Mouse (Mus musculus): Measurements from ENCODE around the gene Rgl2. TPM values are rescaled to one million over a fixed set of nuclear protein-coding genes. Genes with fewer than 3 reads are reported as not detected.

The Rgl2 gene
- total and polyA plus RNA-seq, 2 experiments from 2014 or later: 21.1 to 144 TPM

- no peak for DNase-seq (ENCODE audit: low spot score)
- Histone ChIP-seq H3K4me1 (ENCODE audit: control insufficient read depth, insufficient read depth) (peaks cover 8% of the 10 kb centered on the region), H3K4me2 (ENCODE audit: low read depth, low read length) (peak overlapping the region; percentile 83), H3K4me3 (ENCODE audit: low read depth, low read length) (peak overlapping the region; percentile 93), H3K27ac (ENCODE audit: low read depth) (peak overlapping the region; percentile 96), H3K27me3 (ENCODE audit: control insufficient read depth, insufficient read depth, low read length) (no peaks in the 10 kb centered on the region), H3K9ac (replicated peaks; ENCODE audit: low read depth, low read length) (peak overlapping the region; percentile 58), H3K9me3 (replicated peaks; ENCODE audit: control insufficient read depth, low read length) (no peaks in the 10 kb centered on the region), H3K36me3 (replicated peaks; ENCODE audit: control insufficient read depth, insufficient read depth, low read length) (peaks cover 28% of the 10 kb centered on the region)
- ATAC-seq (ENCODE audit: insufficient read depth, low read depth): peak; percentile 18
- no peak for TF ChIP-seq CTCF (IDR thresholded peaks at IDR 0.05; ENCODE audit: low read depth)
- no peak for TF ChIP-seq EP300 (IDR thresholded peaks at IDR 0.05; ENCODE audit: low read depth)
- whole genome bisulfite sequencing: 1% methylated on average over 42 of the region's 44 CpGs
Measured at GRCm38 (mm10) chr17:33908331-33909076, 20.8 kb upstream of the Rgl2 start.

- Histone ChIP-seq H3K4me2 (ENCODE audit: low read depth, low read length) (peak within 1 kb of the TSS; percentile 83), H3K27me3 (ENCODE audit: control insufficient read depth, insufficient read depth, low read length) (no peaks in the 10 kb centered on the region), H3K4me3 (ENCODE audit: low read depth, low read length) (peak within 1 kb of the TSS; percentile 93), H3K9ac (replicated peaks; ENCODE audit: low read depth, low read length) (peak within 1 kb of the TSS; percentile 84), H3K36me3 (replicated peaks; ENCODE audit: control insufficient read depth, insufficient read depth, low read length) (peaks cover 35% of the 10 kb centered on the region), H3K9me3 (replicated peaks; ENCODE audit: control insufficient read depth, low read length) (no peaks in the 10 kb centered on the region), H3K4me1 (ENCODE audit: control insufficient read depth, insufficient read depth) (peaks cover 8% of the 10 kb centered on the region), H3K27ac (ENCODE audit: low read depth) (peak within 1 kb of the TSS; percentile 96)
- under 1% methylated on average over 68 of the region's 68 CpGs for WGBS
- ATAC-seq (ENCODE audit: insufficient read depth, low read depth): peak; percentile 97
- TF ChIP-seq EP300 (IDR thresholded peaks at IDR 0.05; ENCODE audit: low read depth) (peak; percentile 77; the same call in 1 of the 2 replicates), CTCF (IDR thresholded peaks at IDR 0.05; ENCODE audit: low read depth) (no peak)
- peak; percentile 96 for DNase-seq (ENCODE audit: low spot score)
Measured at GRCm38 (mm10) chr17:33909077-33909868, 20.1 kb upstream of the Rgl2 start, which contains the start of gene Daxx. Gene Daxx, plus strand, starts transcription at chr17:33909414.

GRCm38 (mm10) chr17:33909869-33910250, 19.5 kb upstream of the Rgl2 start:
- Histone ChIP-seq H3K4me1 (ENCODE audit: control insufficient read depth, insufficient read depth) (peaks cover 8% of the 10 kb centered on the region), H3K36me3 (replicated peaks; ENCODE audit: control insufficient read depth, insufficient read depth, low read length) (peaks cover 41% of the 10 kb centered on the region), H3K9ac (replicated peaks; ENCODE audit: low read depth, low read length) (peak overlapping the region; percentile 84), H3K4me2 (ENCODE audit: low read depth, low read length) (peak overlapping the region; percentile 83), H3K4me3 (ENCODE audit: low read depth, low read length) (peak overlapping the region; percentile 93), H3K27ac (ENCODE audit: low read depth) (peak overlapping the region; percentile 96), H3K9me3 (replicated peaks; ENCODE audit: control insufficient read depth, low read length) (no peaks in the 10 kb centered on the region), H3K27me3 (ENCODE audit: control insufficient read depth, insufficient read depth, low read length) (no peaks in the 10 kb centered on the region)
- peak; percentile 21 for DNase-seq (ENCODE audit: low spot score)
- WGBS: under 1% methylated on average over 14 of the region's 14 CpGs
- TF ChIP-seq CTCF (IDR thresholded peaks at IDR 0.05; ENCODE audit: low read depth) (no peak), EP300 (IDR thresholded peaks at IDR 0.05; ENCODE audit: low read depth) (no peak)
- ATAC-seq (ENCODE audit: insufficient read depth, low read depth): no peak

GRCm38 (mm10) chr17:33910346-33911051, 18.8 kb upstream of the Rgl2 start:
- Histone ChIP-seq H3K4me2 (ENCODE audit: low read depth, low read length) (peak overlapping the region; percentile 83), H3K36me3 (replicated peaks; ENCODE audit: control insufficient read depth, insufficient read depth, low read length) (peaks cover 45% of the 10 kb centered on the region), H3K27ac (ENCODE audit: low read depth) (peak overlapping the region; percentile 96), H3K4me3 (ENCODE audit: low read depth, low read length) (peak overlapping the region; percentile 93), H3K9me3 (replicated peaks; ENCODE audit: control insufficient read depth, low read length) (no peaks in the 10 kb centered on the region), H3K4me1 (ENCODE audit: control insufficient read depth, insufficient read depth) (peaks cover 8% of the 10 kb centered on the region), H3K27me3 (ENCODE audit: control insufficient read depth, insufficient read depth, low read length) (no peaks in the 10 kb centered on the region), H3K9ac (replicated peaks; ENCODE audit: low read depth, low read length) (peak overlapping the region; percentile 84; the same call in 1 of the 2 replicates)
- TF ChIP-seq EP300 (IDR thresholded peaks at IDR 0.05; ENCODE audit: low read depth) (no peak), CTCF (IDR thresholded peaks at IDR 0.05; ENCODE audit: low read depth) (no peak)
- 39% methylated on average over 11 of the region's 11 CpGs for WGBS
- DNase-seq (ENCODE audit: low spot score) (no peak), ATAC-seq (ENCODE audit: insufficient read depth, low read depth) (no peak)

Measured in heart, postnatal 0 days (tissue).